Mouse (Mus musculus) right cerebral cortex, postnatal 25 days (tissue): Measurements from ENCODE around the gene Arrb2.
"Not testable (repeated sequence)": the region's sequence is repeated elsewhere in the genome, so short reads cannot be mapped to it uniquely, and the experiment has no call there.

Source experiments
- DNase-seq: peaks from one replicate; pipeline ENCODE4 v3.0.0; 2022

Gene Arrb2

DNA sequence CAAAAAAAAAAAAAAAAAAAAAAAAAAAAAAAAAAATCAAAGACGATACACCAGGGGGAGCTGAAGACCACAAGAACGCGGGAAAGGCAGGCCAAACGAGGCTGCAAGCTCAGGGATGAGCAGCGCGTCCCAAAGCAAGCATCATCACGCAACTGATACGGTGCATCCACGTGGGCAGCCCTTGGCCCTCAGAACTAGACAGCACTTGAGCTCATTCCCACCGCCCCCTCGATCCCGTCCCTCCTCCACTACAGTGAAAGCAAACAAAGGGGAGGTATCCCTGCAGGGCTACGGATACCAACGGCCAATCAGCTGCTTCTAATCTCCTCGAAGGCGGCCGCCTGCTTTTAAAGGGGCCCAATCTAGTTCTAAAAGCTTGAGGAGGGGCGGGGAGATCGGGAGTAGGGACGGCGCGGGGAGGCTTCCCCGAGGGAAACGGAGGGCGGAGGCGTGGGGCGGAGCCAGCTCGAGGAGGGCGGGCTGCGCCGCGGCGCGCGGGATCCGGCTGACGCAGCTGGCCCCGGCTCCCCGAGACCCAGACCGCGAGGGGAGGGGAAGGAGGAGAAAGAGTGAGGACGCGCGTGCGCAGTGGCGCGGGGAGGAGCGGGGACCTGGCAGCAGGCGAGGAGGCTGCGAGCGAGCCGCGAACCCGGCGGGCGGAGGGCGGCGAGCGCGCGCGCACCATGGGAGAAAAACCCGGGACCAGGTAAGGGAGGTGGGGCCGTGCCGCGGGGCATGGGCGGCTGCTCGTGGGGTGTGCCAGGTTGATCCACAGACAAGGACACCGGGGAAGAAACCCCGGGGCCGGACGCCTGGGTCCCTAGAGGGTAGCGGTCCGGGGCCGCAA is at the start of gene Arrb2:
Arrb2 (plus strand) TSS at position 588 of the 847 bp plus-strand sequence.
- peak; percentile 99 for DNase-seq

DNA sequence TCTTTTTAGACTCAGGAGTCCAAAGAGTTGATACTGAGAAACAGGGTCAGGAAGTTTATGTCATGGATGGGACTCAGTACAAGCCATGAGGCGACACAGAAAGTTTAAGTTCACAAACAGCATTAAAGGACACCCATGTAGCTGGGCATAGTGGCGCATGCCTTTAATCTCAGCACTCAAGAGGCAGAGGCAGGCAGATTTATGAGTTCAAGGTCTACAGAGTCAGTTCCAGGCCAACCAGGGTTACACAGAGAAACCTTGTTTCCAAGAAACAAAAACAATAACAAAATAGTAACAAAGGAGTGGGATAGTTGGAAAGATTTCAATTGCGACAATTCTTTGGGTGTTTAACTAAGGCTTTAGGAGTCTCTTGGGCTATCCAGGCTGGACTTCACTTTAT is 48.3 kb upstream of the Arrb2 start:
- DNase-seq = no peak

GRCm38 (mm10) chr11:70387436-70387835 is 45.0 kb upstream of the Arrb2 start:
- no peak for DNase-seq

- no peak for DNase-seq
Observed at GRCm38 (mm10) chr11:70389421-70389820, 43.0 kb upstream of the Arrb2 start.

DNA sequence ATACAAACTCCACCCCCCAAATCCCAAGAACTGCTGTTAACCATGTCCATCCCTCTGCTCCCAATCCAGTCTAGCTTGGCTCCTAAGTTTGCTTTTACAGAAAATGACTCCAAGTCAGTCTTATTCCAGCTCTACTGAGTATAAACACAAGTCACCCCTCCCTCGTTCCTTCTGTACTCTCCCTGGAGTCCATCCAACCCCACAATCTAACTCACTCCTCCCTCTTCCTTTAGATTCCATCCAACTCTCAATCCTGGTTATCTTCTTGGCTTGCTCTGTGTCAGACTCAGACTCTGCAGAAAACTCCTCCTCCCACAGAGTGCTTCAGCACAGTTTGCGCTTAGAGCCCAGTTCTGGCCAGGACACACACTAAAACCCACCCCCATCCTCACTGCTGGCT is 28.8 kb upstream of the Arrb2 start:
- no peak for DNase-seq

DNA sequence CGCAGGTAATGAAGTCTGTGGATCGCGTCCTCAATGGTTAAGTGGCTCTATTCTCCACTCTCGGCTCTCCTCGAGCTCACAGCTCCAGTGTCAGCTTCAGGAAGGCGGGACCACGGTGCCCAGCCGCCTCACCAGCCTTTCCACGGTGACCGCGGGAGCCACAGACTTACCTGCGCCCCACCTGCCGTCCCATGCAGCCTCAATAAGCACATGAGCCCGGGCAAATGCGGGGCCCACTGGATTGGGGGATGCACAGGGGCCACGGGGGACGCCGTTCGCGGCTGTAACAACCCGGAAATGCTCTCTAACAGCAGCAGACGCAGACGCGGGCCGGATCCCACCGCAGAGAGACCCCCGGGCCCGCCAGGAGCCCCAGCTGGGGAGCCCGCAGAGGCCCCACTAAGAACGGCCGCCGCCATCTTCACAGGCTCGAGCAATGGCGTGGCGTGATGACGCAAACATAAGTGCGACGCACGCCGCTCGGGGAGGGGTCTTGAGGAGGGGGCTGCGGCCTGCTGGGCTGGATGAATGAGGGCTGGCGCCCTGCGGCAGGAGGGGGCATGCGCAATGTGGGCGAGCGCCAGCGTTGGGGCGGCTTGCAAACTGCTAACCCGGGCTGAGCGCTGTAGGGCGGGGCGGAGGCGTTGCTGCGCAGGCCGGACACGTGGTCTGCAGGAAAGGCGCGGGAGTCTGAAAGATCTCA is 22.7 kb upstream of the Arrb2 start, which contains the start of gene Pelp1:
Pelp1 (minus strand) TSS at position 438 of the 703 bp plus-strand sequence.
- DNase-seq = peak; percentile 92

- DNase-seq = no peak
Observed at GRCm38 (mm10) chr11:70410297-70410643, 22.2 kb upstream of the Arrb2 start.

DNA sequence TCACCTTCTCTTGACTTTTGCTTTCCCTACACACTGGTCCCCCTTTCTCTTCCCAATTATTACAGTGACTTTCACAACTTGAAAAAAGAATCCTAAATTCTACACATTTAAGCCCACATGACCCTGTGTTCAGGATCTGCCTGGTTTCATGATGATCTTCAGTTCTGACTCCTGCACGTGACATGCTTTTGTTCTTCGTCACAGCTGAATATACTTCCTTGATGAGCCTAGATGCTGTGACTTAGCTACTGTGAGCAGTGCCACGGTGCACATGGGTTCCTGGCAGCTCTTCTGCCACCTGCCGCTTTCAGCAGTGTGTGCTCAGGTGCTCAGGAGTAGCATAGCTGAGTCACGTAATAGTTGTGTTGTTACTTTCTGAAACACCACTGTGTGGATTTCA is 19.8 kb upstream of the Arrb2 start:
- DNase-seq = no peak

DNA sequence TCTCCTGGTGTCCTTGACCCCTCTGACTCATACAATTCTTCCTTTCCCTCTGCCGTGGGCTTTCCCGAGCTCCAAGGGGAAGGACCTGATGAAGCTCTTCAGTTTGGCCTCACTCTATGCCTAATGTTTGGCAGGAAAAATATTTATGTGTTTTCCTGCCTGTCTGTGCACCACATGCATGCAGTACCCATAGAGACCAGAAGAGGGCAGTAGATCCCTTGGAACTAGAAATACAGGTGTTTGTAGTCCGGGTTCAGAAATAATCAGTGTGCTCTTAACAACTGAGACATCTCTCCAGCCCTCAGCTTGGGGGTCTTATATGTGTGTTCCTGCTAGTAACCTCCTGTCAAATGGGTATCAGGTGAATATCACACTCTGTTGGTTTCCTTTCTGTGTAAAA is 18.5 kb upstream of the Arrb2 start:
- peak; percentile 27 for DNase-seq

GRCm38 (mm10) chr11:70418199-70418598 is 14.2 kb upstream of the Arrb2 start:
- no peak for DNase-seq

DNA sequence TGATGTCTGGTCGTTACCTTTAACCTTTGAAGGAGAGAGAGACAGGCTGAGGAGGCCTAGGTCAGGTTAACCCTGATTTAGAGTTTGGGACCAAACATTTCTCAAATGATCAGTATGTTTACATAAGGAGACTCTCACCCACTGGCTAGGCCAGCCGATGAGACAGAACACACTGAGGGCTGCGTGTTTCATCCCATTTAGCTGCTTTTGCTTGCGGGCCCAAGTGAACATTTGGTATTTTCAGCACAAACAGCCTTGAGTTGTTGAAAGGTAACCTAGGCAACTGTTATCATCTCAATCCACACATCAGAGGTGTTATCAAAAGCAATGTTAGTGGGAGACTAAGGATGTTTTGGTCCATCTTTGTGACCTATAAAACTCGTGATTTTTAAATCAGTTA is 12.9 kb upstream of the Arrb2 start:
- no peak for DNase-seq

- DNase-seq = not testable (repeated sequence)
Observed at GRCm38 (mm10) chr11:70426598-70426997, 5.8 kb upstream of the Arrb2 start.

DNA sequence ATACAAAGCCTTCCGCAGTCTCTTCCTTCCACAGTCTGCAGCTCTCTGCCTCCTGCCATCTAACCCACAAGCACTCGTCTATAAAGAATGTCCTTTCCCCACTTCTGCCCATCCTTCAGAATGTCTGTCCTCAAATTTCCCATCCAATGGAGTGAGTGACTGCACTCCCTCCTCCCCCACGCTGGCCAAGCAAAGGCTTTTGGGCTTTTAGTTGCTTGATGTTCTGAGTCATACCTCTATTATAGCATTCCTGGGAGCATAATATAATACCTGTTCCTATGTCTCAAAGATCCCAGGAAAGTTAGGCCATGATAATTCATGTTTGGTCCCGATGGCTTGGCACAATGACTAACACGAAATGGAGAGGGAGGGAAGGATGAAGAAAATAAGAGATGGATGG is 861 bp upstream of the Arrb2 start:
- no peak for DNase-seq

DNA sequence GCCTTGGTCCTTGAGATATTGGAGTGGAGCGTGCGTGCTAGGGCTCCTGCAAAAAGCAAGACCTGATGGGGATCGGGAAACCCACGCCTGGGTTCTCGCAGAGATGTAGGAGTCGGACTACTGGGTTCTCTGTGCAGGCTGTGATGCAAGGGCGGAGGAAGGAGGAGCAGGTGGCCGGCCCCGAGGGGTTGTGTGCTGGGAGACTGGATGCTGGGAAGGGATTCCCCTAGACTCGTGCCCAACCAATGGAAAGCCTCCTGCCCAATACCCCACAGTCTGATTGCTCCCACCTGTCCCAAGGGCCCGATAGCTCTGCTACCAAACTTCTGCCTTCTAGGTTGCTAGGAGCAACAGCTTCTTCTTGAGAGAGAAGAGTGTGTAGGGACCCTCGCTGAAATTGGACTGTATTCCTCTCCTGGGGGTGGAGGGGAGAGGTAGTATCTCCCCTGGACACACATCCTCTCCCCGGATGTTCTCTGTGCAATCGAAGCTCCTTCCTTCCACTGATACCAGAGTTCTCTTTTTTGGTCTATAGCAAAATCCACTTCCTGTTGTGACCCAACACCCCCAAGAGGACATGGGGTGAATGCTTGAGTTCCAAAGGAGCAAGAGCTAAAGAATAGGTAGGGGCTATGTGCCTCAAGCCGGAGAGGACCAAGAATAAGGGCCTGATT is 597 bp downstream of the Arrb2 start:
- no peak for DNase-seq

DNA sequence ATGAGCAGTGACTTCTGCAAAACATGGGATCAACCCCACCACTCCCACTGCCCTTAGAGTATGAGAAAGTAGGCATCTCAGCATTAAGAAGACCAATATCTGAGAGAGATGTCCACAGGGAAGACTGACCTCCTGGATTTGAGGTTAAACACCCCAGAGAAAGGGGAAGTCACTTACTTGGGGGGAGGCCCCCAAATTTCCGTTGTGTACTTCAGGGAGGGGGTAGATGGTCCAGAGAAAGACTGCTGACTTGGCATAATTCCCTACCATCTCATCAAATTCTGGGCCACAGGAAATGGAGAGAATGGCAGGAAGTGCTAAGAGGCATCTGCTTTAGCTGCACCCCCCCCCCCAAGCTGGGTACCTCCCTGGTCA is 1.1 kb downstream of the Arrb2 start:
- no peak for DNase-seq

- DNase-seq = no peak
Observed at GRCm38 (mm10) chr11:70433951-70434350, 1.5 kb downstream of the Arrb2 start.

GRCm38 (mm10) chr11:70435476-70435875 is 3.0 kb downstream of the Arrb2 start:
- no peak for DNase-seq

DNA sequence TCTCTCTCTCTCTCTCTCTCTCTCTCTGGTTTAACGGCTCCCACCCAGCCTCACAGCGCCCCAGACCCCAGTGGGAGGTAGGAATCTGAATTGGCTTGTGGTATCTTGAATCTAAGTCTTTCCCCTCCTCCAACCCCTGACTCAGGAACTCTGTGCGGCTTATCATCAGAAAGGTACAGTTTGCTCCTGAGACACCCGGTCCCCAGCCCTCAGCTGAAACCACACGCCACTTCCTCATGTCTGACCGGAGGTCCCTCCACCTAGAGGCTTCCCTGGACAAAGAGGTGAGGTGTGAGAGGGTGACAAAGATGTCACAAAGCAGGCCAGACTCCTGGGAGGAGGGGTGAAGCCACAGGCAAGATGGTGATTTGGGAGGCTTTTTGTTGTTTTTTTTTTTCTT is 5.0 kb downstream of the Arrb2 start:
- DNase-seq = no peak

DNA sequence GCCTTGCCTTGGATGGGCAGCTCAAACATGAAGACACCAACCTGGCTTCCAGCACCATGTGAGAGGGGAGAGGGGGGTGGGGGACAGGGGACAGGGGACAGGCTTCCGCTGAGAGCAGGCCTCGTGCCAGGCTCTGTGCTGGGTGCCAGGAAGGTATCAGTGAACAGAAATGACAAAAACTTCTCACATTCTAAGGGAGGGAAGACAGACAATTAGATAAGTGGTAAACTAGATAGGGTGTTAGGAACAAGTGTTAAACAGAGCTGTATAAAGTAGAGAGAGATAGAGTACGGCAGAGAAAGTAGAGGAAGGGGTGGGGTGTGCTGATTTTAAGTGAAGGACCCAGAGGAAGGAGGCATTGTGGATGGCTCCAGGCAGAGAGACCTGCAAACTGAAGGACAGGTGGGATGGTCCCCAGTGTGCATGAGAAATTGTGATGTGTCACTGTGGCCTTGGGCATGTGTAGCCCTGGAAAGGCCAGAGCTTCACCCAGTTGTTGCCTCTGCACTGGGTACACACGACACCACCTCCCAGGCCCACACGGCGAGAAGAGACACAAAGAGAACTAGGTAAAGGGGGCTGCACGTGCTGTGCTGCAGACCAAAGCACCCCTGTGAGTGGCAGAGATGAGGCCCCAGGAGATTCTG is 6.4 kb downstream of the Arrb2 start:
- no peak for DNase-seq

DNA sequence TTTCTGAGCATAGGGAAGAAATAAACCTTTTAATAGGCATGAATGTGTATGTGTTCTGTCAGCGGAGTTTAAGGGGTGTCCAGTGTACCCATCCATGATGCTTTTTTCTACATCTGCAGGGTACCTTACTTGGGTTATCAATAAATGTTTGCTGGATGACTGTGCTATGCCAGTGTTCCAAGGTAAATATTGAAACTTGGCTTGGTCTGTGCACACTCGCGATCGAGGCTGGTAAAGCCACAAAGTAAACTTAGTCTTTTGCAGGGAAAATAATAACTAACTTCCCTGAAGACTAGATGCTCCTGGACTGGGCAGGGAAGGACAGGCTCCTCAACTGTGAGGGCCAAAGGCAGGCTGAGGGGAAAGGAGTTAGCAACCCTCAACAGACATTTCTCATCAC is 8.2 kb downstream of the Arrb2 start:
- DNase-seq = no peak

DNA sequence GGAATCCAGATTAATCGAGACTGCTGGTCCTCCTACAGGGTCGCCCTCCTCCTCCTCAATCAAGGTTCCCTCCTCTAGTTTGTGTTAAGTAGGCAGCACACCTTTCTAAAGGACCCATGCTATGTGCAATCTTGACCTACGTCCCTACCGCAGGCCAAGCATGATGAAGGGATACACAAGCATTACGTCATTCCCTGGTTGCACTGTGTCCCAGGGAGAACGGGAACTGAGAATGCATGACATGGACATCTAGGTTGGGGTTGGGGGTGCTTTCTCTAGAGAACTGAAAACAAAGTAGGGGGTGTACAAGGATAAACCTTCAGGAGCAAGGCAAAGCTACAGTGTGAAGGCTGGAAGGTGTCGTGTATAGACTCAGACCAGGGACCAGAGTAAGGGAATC is 9.4 kb downstream of the Arrb2 start:
- no peak for DNase-seq

- DNase-seq = no peak
Observed at GRCm38 (mm10) chr11:70443964-70444363, 11.5 kb downstream of the Arrb2 start.

- no peak for DNase-seq
Observed at GRCm38 (mm10) chr11:70444667-70445066, 12.2 kb downstream of the Arrb2 start.
